Mouse (Mus musculus) forebrain, postnatal 0 days (tissue): ENCODE measurements around the gene Kcnn4. TPM values are rescaled to one million over a fixed set of nuclear protein-coding genes. Genes with fewer than 3 reads are reported as not detected.

Experiments
- ATAC-seq: fragments of 200-750 bp; cut with Nextera tagmentation; 2 replicates; pipeline ENCODE4 v1.8.0; 2017; ENCODE audit warnings: mild to moderate bottlenecking, moderate library complexity
- DNase-seq: peaks from one replicate; pipeline ENCODE4 v3.0.0-alpha.2; 2015
- H3K27ac ChIP-seq: fragments of 300-500 bp; sonication (generic); 2 replicates; pipeline ENCODE4 v1.5.1; 2014; ENCODE audit warnings: low read depth, mild to moderate bottlenecking, antibody characterized with exemption, low read length, moderate library complexity, mixed read lengths
- H3K27me3 ChIP-seq: fragments of 300-500 bp; sonication (generic); 2 replicates; pipeline ENCODE4 v1.6.1; 2014; ENCODE audit warnings: mild to moderate bottlenecking, low read length, mixed read lengths; ENCODE audit not compliant: insufficient read depth
- H3K36me3 ChIP-seq: fragments of 300-500 bp; sonication (generic); 2 replicates; pipeline ENCODE4 v1.6.1; 2014; ENCODE audit warnings: mild to moderate bottlenecking, moderate library complexity; ENCODE audit not compliant: insufficient read depth
- H3K4me1 ChIP-seq: fragments of 300-500 bp; sonication (generic); 2 replicates; pipeline ENCODE4 v1.6.1; 2014; ENCODE audit warnings: antibody characterized with exemption; ENCODE audit not compliant: insufficient read depth
- H3K4me2 ChIP-seq: fragments of 300-500 bp; sonication (generic); 2 replicates; pipeline ENCODE4 v1.6.1; 2014; ENCODE audit warnings: low read depth, mild to moderate bottlenecking, moderate library complexity
- H3K4me3 ChIP-seq: fragments of 300-500 bp; sonication (generic); 2 replicates; pipeline ENCODE4 v1.5.1; 2014; ENCODE audit warnings: low read depth, low read length, mixed read lengths
- H3K9ac ChIP-seq: fragments of 300-500 bp; sonication (generic); 2 replicates; pipeline ENCODE4 v1.6.1; 2014; ENCODE audit warnings: mild to moderate bottlenecking
- H3K9me3 ChIP-seq: fragments of 300-500 bp; sonication (generic); 2 replicates; pipeline ENCODE4 v1.6.1; 2016; ENCODE audit warnings: low read length
- CTCF ChIP-seq: sonication (generic); IDR thresholded peaks from 2 replicates; pipeline ENCODE4 v1.5.1; 2016; ENCODE audit warnings: antibody characterized with exemption, control low read depth, low read depth
- WGBS: fragments of 180-500 bp; shearing (Covaris S2); extraction: QIAGEN DNeasy Blood & Tissue Kit; methylation state at CpG from one replicate; pipeline ENCODE4 v1.1.7; 2014; 5-methylcytosine and 5-hydroxymethylcytosine counted together
- polyA plus RNA-seq: library from polyadenylated mRNA; unstranded; fragments of >200 nt; fragmentation: Nextera tagmentation; extraction: Ambion mirVana; gene quantifications from 2 replicates; pipeline ENCODE4 v1.2.1, GENCODE M21; 2015
- total RNA-seq: library from RNA; depleted of rRNA; stranded (reverse); fragments of >200 nt; gene quantifications from 2 replicates; pipeline ENCODE4 v1.2.3, GENCODE M21; 2014

The Kcnn4 gene
- total and polyA plus RNA-seq, 2 experiments from 2014 or later: 0.88 to 1.5 TPM

- no peaks in the 10 kb centered on the region for H3K27me3 ChIP-seq
- ATAC-seq (0 out of 2 replicates have a peak, but pooled peaks have one; percentile 5), DNase-seq (no peak)
- no peak for TF ChIP-seq CTCF
- H3K4me2 ChIP-seq: no peak overlapping the region
- H3K9me3 ChIP-seq: no peaks in the 10 kb centered on the region
- peaks cover 24% of the 10 kb centered on the region; the same call in 1 of the 2 replicates for H3K36me3 ChIP-seq
- no peak overlapping the region for H3K27ac ChIP-seq
- no peaks in the 10 kb centered on the region for H3K4me1 ChIP-seq
- no peak overlapping the region for H3K4me3 ChIP-seq
- no peak overlapping the region for H3K9ac ChIP-seq
- 76% methylated on average over 12 of the region's 12 CpGs for WGBS
Observed at GRCm38 (mm10) chr7:24423956-24424732, 54.1 kb downstream of the Kcnn4 start.

- 85% methylated on average over 9 of the region's 9 CpGs for WGBS
- TF ChIP-seq CTCF: no peak
- no peak overlapping the region for H3K4me3 ChIP-seq
- no peak for DNase-seq
- 0 out of 2 replicates have a peak, but pooled peaks cover 4% of the 10 kb centered on the region for H3K4me1 ChIP-seq
- no peaks in the 10 kb centered on the region for H3K27me3 ChIP-seq
- no peak overlapping the region for H3K27ac ChIP-seq
- no peaks in the 10 kb centered on the region for H3K9me3 ChIP-seq
- peaks cover 19% of the 10 kb centered on the region; the same call in 1 of the 2 replicates for H3K36me3 ChIP-seq
- H3K4me2 ChIP-seq: no peak overlapping the region
- no peak overlapping the region for H3K9ac ChIP-seq
- no peak for ATAC-seq
Observed at GRCm38 (mm10) chr7:24425919-24426318, 55.9 kb downstream of the Kcnn4 start.

GRCm38 (mm10) chr7:24427168-24427567 is 57.1 kb downstream of the Kcnn4 start:
- H3K4me2 ChIP-seq: no peak overlapping the region
- H3K9ac ChIP-seq: no peak overlapping the region
- H3K27me3 ChIP-seq: no peaks in the 10 kb centered on the region
- WGBS: 95% methylated on average over 8 of the region's 8 CpGs
- H3K27ac ChIP-seq: no peak overlapping the region
- peaks cover 8% of the 10 kb centered on the region; the same call in 1 of the 2 replicates for H3K36me3 ChIP-seq
- H3K4me3 ChIP-seq: no peak overlapping the region
- TF ChIP-seq CTCF: no peak
- ATAC-seq (no peak), DNase-seq (no peak)
- no peaks in the 10 kb centered on the region for H3K9me3 ChIP-seq
- 0 out of 2 replicates have a peak, but pooled peaks cover 4% of the 10 kb centered on the region for H3K4me1 ChIP-seq

- 0 out of 2 replicates have a peak, but pooled peaks cover 4% of the 10 kb centered on the region for H3K4me1 ChIP-seq
- H3K4me3 ChIP-seq: no peak overlapping the region
- H3K36me3 ChIP-seq: no peaks in the 10 kb centered on the region
- WGBS: 90% methylated on average over 5 of the region's 5 CpGs
- no peak for TF ChIP-seq CTCF
- ATAC-seq: no peak
- no peaks in the 10 kb centered on the region for H3K9me3 ChIP-seq
- H3K27ac ChIP-seq: peak overlapping the region; percentile 75
- no peaks in the 10 kb centered on the region for H3K27me3 ChIP-seq
- H3K9ac ChIP-seq: no peak overlapping the region
- no peak for DNase-seq
- H3K4me2 ChIP-seq: no peak overlapping the region
Observed at GRCm38 (mm10) chr7:24428725-24429124, 58.7 kb downstream of the Kcnn4 start.

GRCm38 (mm10) chr7:24429413-24430112 is 59.5 kb downstream of the Kcnn4 start:
- H3K9ac ChIP-seq: no peak overlapping the region
- H3K9me3 ChIP-seq: no peaks in the 10 kb centered on the region
- peak overlapping the region; percentile 75 for H3K27ac ChIP-seq
- ATAC-seq (peak; percentile 84), DNase-seq (peak; percentile 92)
- 32% methylated on average over 16 of the region's 16 CpGs for WGBS
- H3K36me3 ChIP-seq: no peaks in the 10 kb centered on the region
- H3K27me3 ChIP-seq: no peaks in the 10 kb centered on the region
- no peak overlapping the region for H3K4me3 ChIP-seq
- 0 out of 2 replicates have a peak, but pooled peaks cover 4% of the 10 kb centered on the region for H3K4me1 ChIP-seq
- TF ChIP-seq CTCF: no peak
- H3K4me2 ChIP-seq: no peak overlapping the region

GRCm38 (mm10) chr7:24430551-24431345 is 60.7 kb downstream of the Kcnn4 start:
- Histone ChIP-seq H3K9me3 (no peaks in the 10 kb centered on the region), H3K27me3 (no peaks in the 10 kb centered on the region), H3K27ac (no peak overlapping the region), H3K9ac (no peak overlapping the region), H3K4me3 (no peak overlapping the region), H3K4me2 (no peak overlapping the region), H3K4me1 (0 out of 2 replicates have a peak, but pooled peaks cover 4% of the 10 kb centered on the region), H3K36me3 (no peaks in the 10 kb centered on the region)
- WGBS: 95% methylated on average over 15 of the region's 15 CpGs
- DNase-seq: no peak
- TF ChIP-seq CTCF: no peak
- ATAC-seq: no peak
